Mouse (Mus musculus): ENCODE measurements around the gene Lrrc61.
"Not testable (repeated sequence)": the region's sequence is repeated elsewhere in the genome, so short reads cannot be mapped to it uniquely, and the experiment has no call there.

The Lrrc61 gene

GRCm38 (mm10) chr6:48554280-48555103 is at the start of gene Lrrc61:
Gene Lrrc61 (plus strand): TSS chr6:48554796.
- DNase-seq (ENCODE audit: low spot score) = peak; percentile 85

GRCm38 (mm10) chr6:48508087-48508486 is 46.5 kb upstream of the Lrrc61 start:
- no peak for DNase-seq (ENCODE audit: low spot score)

GRCm38 (mm10) chr6:48510426-48510825 is 44.2 kb upstream of the Lrrc61 start:
- no peak for DNase-seq (ENCODE audit: low spot score)

- DNase-seq (ENCODE audit: low spot score) = no peak
Measured at GRCm38 (mm10) chr6:48511861-48512260, 42.7 kb upstream of the Lrrc61 start.

GRCm38 (mm10) chr6:48524882-48525281 is 29.7 kb upstream of the Lrrc61 start:
- not testable (repeated sequence) for DNase-seq (ENCODE audit: low spot score)

- no peak for DNase-seq (ENCODE audit: low spot score)
Measured at GRCm38 (mm10) chr6:48527901-48528300, 26.7 kb upstream of the Lrrc61 start.

GRCm38 (mm10) chr6:48529261-48529660 is 25.3 kb upstream of the Lrrc61 start:
- DNase-seq (ENCODE audit: low spot score) = no peak

GRCm38 (mm10) chr6:48529871-48530440 is 24.6 kb upstream of the Lrrc61 start:
- no peak for DNase-seq (ENCODE audit: low spot score)

GRCm38 (mm10) chr6:48530862-48531261 is 23.7 kb upstream of the Lrrc61 start:
- DNase-seq (ENCODE audit: low spot score) = no peak

- DNase-seq (ENCODE audit: low spot score) = no peak
Measured at GRCm38 (mm10) chr6:48533475-48533874, 21.1 kb upstream of the Lrrc61 start.

GRCm38 (mm10) chr6:48534913-48535312 is 19.7 kb upstream of the Lrrc61 start:
- no peak for DNase-seq (ENCODE audit: low spot score)

GRCm38 (mm10) chr6:48536091-48536490 is 18.5 kb upstream of the Lrrc61 start:
- no peak for DNase-seq (ENCODE audit: low spot score)

GRCm38 (mm10) chr6:48537105-48537954 is 17.3 kb upstream of the Lrrc61 start, which contains the start of gene Atp6v0e2:
Gene Atp6v0e2 (plus strand): TSS chr6:48537615.
- peak; percentile 83 for DNase-seq (ENCODE audit: low spot score)

- peak; percentile 16 for DNase-seq (ENCODE audit: low spot score)
Measured at GRCm38 (mm10) chr6:48538841-48539737, 15.5 kb upstream of the Lrrc61 start.

- no peak for DNase-seq (ENCODE audit: low spot score)
Measured at GRCm38 (mm10) chr6:48539860-48540259, 14.7 kb upstream of the Lrrc61 start.

- no peak for DNase-seq (ENCODE audit: low spot score)
Measured at GRCm38 (mm10) chr6:48540721-48541120, 13.9 kb upstream of the Lrrc61 start.

- peak; percentile 14 for DNase-seq (ENCODE audit: low spot score)
Measured at GRCm38 (mm10) chr6:48541560-48542450, 12.8 kb upstream of the Lrrc61 start.

- DNase-seq (ENCODE audit: low spot score) = no peak
Measured at GRCm38 (mm10) chr6:48542631-48543030, 12.0 kb upstream of the Lrrc61 start.

- no peak for DNase-seq (ENCODE audit: low spot score)
Measured at GRCm38 (mm10) chr6:48545251-48545650, 9.3 kb upstream of the Lrrc61 start.

GRCm38 (mm10) chr6:48546271-48546670 is 8.3 kb upstream of the Lrrc61 start:
- no peak for DNase-seq (ENCODE audit: low spot score)
